Mouse (Mus musculus) heart, embryonic 16.5 days (tissue): ENCODE measurements around the gene Taok2. TPM values are rescaled to one million over a fixed set of nuclear protein-coding genes. Genes with fewer than 3 reads are reported as not detected.

ENCODE experiments used
- ATAC-seq: fragments of 200-750 bp; cut with Nextera tagmentation; replicated peaks from 2 replicates; pipeline ENCODE4 v1.8.0; 2017; ENCODE audit warnings: moderate number of reproducible peaks; ENCODE audit not compliant: insufficient read depth, low FRiP score; ENCODE audit errors: extremely low read depth
- H3K27ac ChIP-seq: fragments of 300-500 bp; sonication (generic); 2 replicates; pipeline ENCODE4 v1.5.1; 2014; ENCODE audit warnings: mild to moderate bottlenecking, low read length, control low read depth, moderate library complexity
- H3K27me3 ChIP-seq: fragments of 300-500 bp; sonication (generic); 2 replicates; pipeline ENCODE4 v1.6.1; 2014; ENCODE audit warnings: low read length, mixed read lengths; ENCODE audit not compliant: control insufficient read depth, insufficient read depth
- H3K36me3 ChIP-seq: fragments of 300-500 bp; sonication (generic); 2 replicates; pipeline ENCODE4 v1.6.1; 2014; ENCODE audit not compliant: control insufficient read depth, insufficient read depth
- H3K4me1 ChIP-seq: fragments of 300-500 bp; sonication (generic); 2 replicates; pipeline ENCODE4 v1.6.1; 2014; ENCODE audit warnings: low read length, mixed read lengths; ENCODE audit not compliant: control insufficient read depth, insufficient read depth
- H3K4me2 ChIP-seq: fragments of 300-500 bp; sonication (generic); 2 replicates; pipeline ENCODE4 v1.6.1; 2014; ENCODE audit warnings: low read depth, mild to moderate bottlenecking, control low read depth, low read length
- H3K4me3 ChIP-seq: fragments of 300-500 bp; sonication (generic); 2 replicates; pipeline ENCODE4 v1.5.1; 2014; ENCODE audit warnings: mild to moderate bottlenecking, control low read depth, low read length
- H3K9ac ChIP-seq: fragments of 300-500 bp; sonication (generic); 2 replicates; pipeline ENCODE4 v1.6.1; 2014; ENCODE audit warnings: low read length, control low read depth
- H3K9me3 ChIP-seq: fragments of 300-500 bp; sonication (generic); replicated peaks from 2 replicates; pipeline ENCODE4 v1.6.1; 2016; ENCODE audit warnings: low read length; ENCODE audit not compliant: control insufficient read depth
- WGBS: fragments of 180-500 bp; shearing (Covaris S2); extraction: QIAGEN DNeasy Blood & Tissue Kit; methylation state at CpG from one replicate; pipeline ENCODE4 v1.1.7; 2014; 5-methylcytosine and 5-hydroxymethylcytosine counted together
- polyA plus RNA-seq: library from polyadenylated mRNA; unstranded; fragments of >200 nt; fragmentation: Nextera tagmentation; extraction: Ambion mirVana; gene quantifications from 2 replicates; pipeline ENCODE4 v1.2.1, GENCODE M21; 2015

Gene Taok2
- polyA plus RNA-seq, 1 experiment from 2014 or later: 31.1 TPM

DNA sequence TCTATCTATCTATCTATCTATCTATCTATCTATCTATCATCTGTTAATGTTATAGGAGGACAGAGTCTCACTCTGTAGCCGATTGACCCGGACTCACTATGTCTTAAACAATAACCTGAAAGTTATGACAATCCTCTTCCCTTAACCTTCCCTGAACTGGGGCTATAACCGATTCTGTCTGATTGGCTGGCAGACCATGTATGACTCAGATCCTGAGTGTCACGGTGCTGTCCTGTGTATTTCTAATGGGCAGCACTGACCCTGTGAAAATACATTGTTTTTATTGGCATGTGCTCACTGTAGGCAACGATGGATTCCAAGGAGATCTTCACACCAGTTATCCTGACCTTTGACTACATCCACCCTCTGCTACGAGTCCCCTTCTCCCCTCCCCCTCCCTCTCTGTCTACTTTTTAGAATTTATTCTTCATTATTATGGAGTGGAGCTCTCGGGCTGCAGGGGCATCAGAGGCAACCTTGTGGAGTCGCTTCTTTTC, 68.7 kb downstream of the Taok2 start:
- Histone ChIP-seq H3K4me1 (no peaks in the 10 kb centered on the region), H3K4me3 (no peak overlapping the region), H3K36me3 (no peaks in the 10 kb centered on the region), H3K4me2 (no peak overlapping the region), H3K9me3 (no peaks in the 10 kb centered on the region), H3K27me3 (no peaks in the 10 kb centered on the region), H3K9ac (no peak overlapping the region), H3K27ac (no peak overlapping the region)
- 60% methylated on average over 8 of the region's 8 CpGs for WGBS
- ATAC-seq: no peak

Other genes with a start within 250 kb of the Taok2 start
- 36.1 and 39.1 TPM in 2 replicates for gene Sgf29, start 235.4 kb downstream of the Taok2 start, polyA plus RNA-seq
- gene Sult1a1, start 208.3 kb downstream of the Taok2 start, polyA plus RNA-seq: 17.4 and 18.5 TPM in 2 replicates
- gene Bola2, start 189.3 kb downstream of the Taok2 start, polyA plus RNA-seq: 75.4 and 85.6 TPM in 2 replicates
- gene Slx1b, start 188.9 kb downstream of the Taok2 start, polyA plus RNA-seq: 6.6 and 6.7 TPM in 2 replicates
- gene Coro1a, start 176.9 kb downstream of the Taok2 start, polyA plus RNA-seq: 57.7 and 131 TPM in 2 replicates
- gene Mapk3, start 125.1 kb downstream of the Taok2 start, polyA plus RNA-seq: 58.6 and 62.5 TPM in 2 replicates
- gene Gdpd3, start 118.4 kb downstream of the Taok2 start, polyA plus RNA-seq: 0.75 and 1.00 TPM in 2 replicates
- 80.8 and 84.6 TPM in 2 replicates for gene Ypel3, start 107.7 kb downstream of the Taok2 start, polyA plus RNA-seq
- 0.09 and 0.58 TPM in 2 replicates for gene Tbx6, start 103.2 kb downstream of the Taok2 start, polyA plus RNA-seq
- 133 and 159 TPM in 2 replicates for gene Ppp4c, start 92.2 kb downstream of the Taok2 start, polyA plus RNA-seq
- gene Fam57b, start 87.0 kb downstream of the Taok2 start, polyA plus RNA-seq: 0.86 and 1.4 TPM in 2 replicates
- not detected in 2 replicates for gene 4930451I11Rik, start 53.1 kb downstream of the Taok2 start, polyA plus RNA-seq
- gene Doc2a, start 37.3 kb downstream of the Taok2 start, polyA plus RNA-seq: not detected in 2 replicates
- gene Hirip3, start 22.7 kb downstream of the Taok2 start, polyA plus RNA-seq: 19.8 and 22.2 TPM in 2 replicates
- gene Ino80e, start 22.3 kb downstream of the Taok2 start, polyA plus RNA-seq: 50.5 and 52.0 TPM in 2 replicates
- gene Tmem219, start 38.2 kb upstream of the Taok2 start, polyA plus RNA-seq: 19.6 and 22.5 TPM in 2 replicates
- 13.3 TPM in 2 replicates for gene Kctd13, start 44.2 kb upstream of the Taok2 start, polyA plus RNA-seq
- not detected in 2 replicates for gene Asphd1, start 64.9 kb upstream of the Taok2 start, polyA plus RNA-seq
- gene Sez6l2, start 65.9 kb upstream of the Taok2 start, polyA plus RNA-seq: 0.53 and 1.0 TPM in 2 replicates
- gene Cdipt, start 91.2 kb upstream of the Taok2 start, polyA plus RNA-seq: 85.1 and 89.4 TPM in 2 replicates
- gene Cdiptos, start 91.4 kb upstream of the Taok2 start, polyA plus RNA-seq: 1.2 and 1.6 TPM in 2 replicates
- 15.9 and 20.6 TPM in 2 replicates for gene Mvp, start 129.9 kb upstream of the Taok2 start, polyA plus RNA-seq
- 0.75 TPM in 1 of 2 replicates, not detected in the other for gene Pagr1b, start 131.8 kb upstream of the Taok2 start, polyA plus RNA-seq
- gene Pagr1a, start 132.6 kb upstream of the Taok2 start, polyA plus RNA-seq: 61.0 and 78.5 TPM in 2 replicates
- gene Gm42742, start 136.4 kb upstream of the Taok2 start, polyA plus RNA-seq: 15.4 and 38.5 TPM in 2 replicates
- 1.6 and 2.4 TPM in 2 replicates for gene Prrt2, start 136.5 kb upstream of the Taok2 start, polyA plus RNA-seq
- 31.5 and 34.1 TPM in 2 replicates for gene Maz, start 142.3 kb upstream of the Taok2 start, polyA plus RNA-seq
- 80.4 and 81.6 TPM in 2 replicates for gene Kif22, start 157.8 kb upstream of the Taok2 start, polyA plus RNA-seq
- 18.3 TPM in 1 of 2 replicates, not detected in the other for gene Zg16, start 202.6 kb upstream of the Taok2 start, polyA plus RNA-seq
- gene AI467606, start 206.7 kb upstream of the Taok2 start, polyA plus RNA-seq: 4.9 and 8.4 TPM in 2 replicates
- 2.1 and 2.6 TPM in 2 replicates for gene Qprt, start 237.5 kb upstream of the Taok2 start, polyA plus RNA-seq